Mouse (Mus musculus) lung, postnatal 0 days (tissue): ENCODE results near the gene Tomm34. TPM values are rescaled to one million over a fixed set of nuclear protein-coding genes. Genes with fewer than 3 reads are reported as not detected.
A peak's percentile ranks its signal among the peaks of the same experiment; 100 is the strongest.

ENCODE experiments used
- ATAC-seq: fragments of 200-750 bp; cut with Nextera tagmentation; 2 replicates; pipeline ENCODE4 v1.8.0; 2017; ENCODE audit warnings: moderate library complexity
- DNase-seq: peaks from one replicate; pipeline ENCODE4 v3.0.0-alpha.2; 2016; ENCODE audit warnings: low spot score
- H3K27ac ChIP-seq: fragments of 300-500 bp; sonication (generic); 2 replicates; pipeline ENCODE4 v1.5.1; 2014; ENCODE audit warnings: antibody characterized with exemption, mild to moderate bottlenecking, low read length, mixed read lengths
- H3K27me3 ChIP-seq: fragments of 300-500 bp; sonication (generic); replicated peaks from 2 replicates; pipeline ENCODE4 v1.6.1; 2014; ENCODE audit warnings: low read length, mixed read lengths; ENCODE audit not compliant: insufficient read depth
- H3K36me3 ChIP-seq: fragments of 300-500 bp; sonication (generic); 2 replicates; pipeline ENCODE4 v1.6.1; 2014; ENCODE audit warnings: low read length, mixed read lengths; ENCODE audit not compliant: insufficient read depth
- H3K4me1 ChIP-seq: fragments of 300-500 bp; sonication (generic); 2 replicates; pipeline ENCODE4 v1.6.1; 2014; ENCODE audit warnings: antibody characterized with exemption, low read depth, low read length, mixed read lengths; ENCODE audit not compliant: insufficient read depth
- H3K4me2 ChIP-seq: fragments of 300-500 bp; sonication (generic); replicated peaks from 2 replicates; pipeline ENCODE4 v1.6.1; 2014; ENCODE audit warnings: low read depth, mild to moderate bottlenecking, low read length, moderate library complexity, mixed read lengths
- H3K4me3 ChIP-seq: fragments of 300-500 bp; sonication (generic); 2 replicates; pipeline ENCODE4 v1.5.1; 2014; ENCODE audit warnings: low read depth, low read length
- H3K9ac ChIP-seq: fragments of 300-500 bp; sonication (generic); replicated peaks from 2 replicates; pipeline ENCODE4 v1.6.1; 2014; ENCODE audit warnings: low read depth, mild to moderate bottlenecking
- H3K9me3 ChIP-seq: fragments of 300-500 bp; sonication (generic); 2 replicates; pipeline ENCODE4 v1.6.1; 2016; ENCODE audit warnings: low read length, mixed read lengths
- CTCF ChIP-seq: IDR thresholded peaks from 2 replicates; pipeline ENCODE4 v1.5.1; 2016; ENCODE audit warnings: antibody characterized with exemption, mild to moderate bottlenecking
- EP300 ChIP-seq: IDR thresholded peaks from 2 replicates; pipeline ENCODE4 v1.6.1; 2016; ENCODE audit warnings: antibody characterized with exemption, mild to moderate bottlenecking, control low read depth
- WGBS: fragments of 180-500 bp; shearing (Covaris S2); extraction: QIAGEN DNeasy Blood & Tissue Kit; methylation state at CpG from one replicate; pipeline ENCODE4 v1.1.7; 2014; 5-methylcytosine and 5-hydroxymethylcytosine counted together
- polyA plus RNA-seq: library from polyadenylated mRNA; unstranded; fragments of >200 nt; fragmentation: Nextera tagmentation; extraction: Ambion mirVana; gene quantifications from 2 replicates; pipeline ENCODE4 v1.2.1, GENCODE M21; 2015

Gene Tomm34
- polyA plus RNA-seq, 1 experiment from 2014 or later = 27.2 TPM

GRCm38 (mm10) chr2:164081577-164081976, 10.6 kb upstream of the Tomm34 start:
- no peak for ATAC-seq
- H3K27ac ChIP-seq = no peak overlapping the region
- no peak overlapping the region for H3K4me3 ChIP-seq
- H3K9ac ChIP-seq = no peak overlapping the region
- DNase-seq = no peak
- H3K4me2 ChIP-seq = no peak overlapping the region
- H3K36me3 ChIP-seq = peaks cover 25% of the 10 kb centered on the region
- H3K4me1 ChIP-seq = 0 out of 2 replicates have a peak, but pooled peaks cover 2% of the 10 kb centered on the region
- no peaks in the 10 kb centered on the region for H3K9me3 ChIP-seq
- 92% methylated on average over 10 of the region's 10 CpGs for WGBS
- H3K27me3 ChIP-seq = no peaks in the 10 kb centered on the region
- TF ChIP-seq CTCF (no peak), EP300 (no peak)

GRCm38 (mm10) chr2:164079488-164079887, 8.5 kb upstream of the Tomm34 start:
- DNase-seq = no peak
- H3K27me3 ChIP-seq = no peaks in the 10 kb centered on the region
- no peak overlapping the region for H3K9ac ChIP-seq
- H3K36me3 ChIP-seq = peaks cover 22% of the 10 kb centered on the region
- WGBS = 79% methylated on average over 6 of the region's 6 CpGs
- H3K27ac ChIP-seq = no peak overlapping the region
- no peak overlapping the region for H3K4me2 ChIP-seq
- H3K9me3 ChIP-seq = no peaks in the 10 kb centered on the region
- no peak for ATAC-seq
- H3K4me3 ChIP-seq = no peak overlapping the region
- TF ChIP-seq CTCF (no peak), EP300 (no peak)
- H3K4me1 ChIP-seq = peaks cover 11% of the 10 kb centered on the region; the same call in 1 of the 2 replicates

GRCm38 (mm10) chr2:164077875-164078274, 6.9 kb upstream of the Tomm34 start:
- no peak for ATAC-seq
- peaks cover 9% of the 10 kb centered on the region; the same call in 1 of the 2 replicates for H3K4me1 ChIP-seq
- peaks cover 22% of the 10 kb centered on the region for H3K36me3 ChIP-seq
- DNase-seq = peak; percentile 37
- TF ChIP-seq CTCF (no peak), EP300 (peak; percentile 45)
- 48% methylated on average over 5 of the region's 5 CpGs for WGBS
- H3K9ac ChIP-seq = no peak overlapping the region
- 0 out of 2 replicates have a peak overlapping the region, but pooled peaks have one; percentile 1 for H3K4me2 ChIP-seq
- H3K9me3 ChIP-seq = no peaks in the 10 kb centered on the region
- H3K4me3 ChIP-seq = no peak overlapping the region
- H3K27ac ChIP-seq = peak overlapping the region; percentile 29; the same call in 1 of the 2 replicates
- no peaks in the 10 kb centered on the region for H3K27me3 ChIP-seq

- Histone ChIP-seq H3K4me3 (no peak overlapping the region), H3K36me3 (peaks cover 14% of the 10 kb centered on the region), H3K4me2 (peak overlapping the region; percentile 5; the same call in 1 of the 2 replicates), H3K9me3 (no peaks in the 10 kb centered on the region), H3K27ac (no peak overlapping the region), H3K4me1 (peaks cover 9% of the 10 kb centered on the region; the same call in 1 of the 2 replicates), H3K9ac (no peak overlapping the region), H3K27me3 (no peaks in the 10 kb centered on the region)
- no peak for TF ChIP-seq CTCF
- DNase-seq (no peak), ATAC-seq (no peak)
- 76% methylated on average over 8 of the region's 8 CpGs for WGBS
Measured at GRCm38 (mm10) chr2:164076874-164077425, 6.0 kb upstream of the Tomm34 start.

- H3K9ac ChIP-seq = peak overlapping the region; percentile 57; the same call in 1 of the 2 replicates
- DNase-seq = peak; percentile 22
- WGBS = 18% methylated on average over 5 of the region's 5 CpGs
- no peak for ATAC-seq
- peaks cover 11% of the 10 kb centered on the region; the same call in 1 of the 2 replicates for H3K4me1 ChIP-seq
- no peak for TF ChIP-seq CTCF
- TF ChIP-seq EP300 = no peak
- no peaks in the 10 kb centered on the region for H3K27me3 ChIP-seq
- peak overlapping the region; percentile 63; the same call in 1 of the 2 replicates for H3K27ac ChIP-seq
- peak overlapping the region; percentile 89 for H3K4me3 ChIP-seq
- H3K36me3 ChIP-seq = no peaks in the 10 kb centered on the region
- H3K9me3 ChIP-seq = no peaks in the 10 kb centered on the region
- H3K4me2 ChIP-seq = peak overlapping the region; percentile 78
Measured at GRCm38 (mm10) chr2:164075088-164075487, 4.1 kb upstream of the Tomm34 start.

- ATAC-seq = peak; percentile 86
- Histone ChIP-seq H3K27ac (peak overlapping the region; percentile 63), H3K27me3 (no peaks in the 10 kb centered on the region), H3K4me3 (peak overlapping the region; percentile 89), H3K4me2 (peak overlapping the region; percentile 78), H3K36me3 (no peaks in the 10 kb centered on the region), H3K9ac (peak overlapping the region; percentile 57), H3K4me1 (peaks cover 19% of the 10 kb centered on the region; the same call in 1 of the 2 replicates), H3K9me3 (no peaks in the 10 kb centered on the region)
- TF ChIP-seq EP300 (no peak), CTCF (peak; percentile 88)
- DNase-seq = peak; percentile 98
- 1% methylated on average over 48 of the region's 48 CpGs for WGBS
Measured at GRCm38 (mm10) chr2:164073918-164074578, 3.1 kb upstream of the Tomm34 start.
